Mouse (Mus musculus) MEL (cell line): Measurements from ENCODE around the gene Lat2.

Experiments
- CTCF ChIP-seq, 3 experiments: IDR thresholded peaks in 2 of 3; conservative IDR thresholded peaks in 1 of 3; 2 replicates each; pipeline ENCODE4 v1.5.1; 2011 to 2012; ENCODE audit warnings: low read length in 3 of 3, low read depth in 2 of 3, mild to moderate bottlenecking in 2 of 3, improper control_type of control experiment in 1 of 3, inconsistent platforms in 1 of 3, mixed read lengths in 1 of 3, moderate library complexity in 1 of 3; ENCODE audit not compliant: control insufficient read depth in 1 of 3, insufficient read depth in 1 of 3, poor library complexity in 1 of 3, severe bottlenecking in 1 of 3
- HCFC1 ChIP-seq: IDR thresholded peaks from 2 replicates; pipeline ENCODE4 v1.6.1; 2012; ENCODE audit warnings: low read depth, mild to moderate bottlenecking, inconsistent platforms, low read length, improper control_type of control experiment, moderate library complexity
- MAFK ChIP-seq: IDR thresholded peaks from 2 replicates; pipeline ENCODE4 v1.6.1; 2011; ENCODE audit warnings: low read depth, mild to moderate bottlenecking, low read length, improper control_type of control experiment, borderline replicate concordance
- MAX ChIP-seq: IDR thresholded peaks from 2 replicates; pipeline ENCODE4 v1.6.1; 2011; ENCODE audit warnings: low read length, improper control_type of control experiment
- POLR2A ChIP-seq, 2 experiments: IDR thresholded peaks; 2 replicates each; pipeline ENCODE4 v1.6.1; 2011 to 2012; ENCODE audit warnings: low read length in 2 of 2, mild to moderate bottlenecking in 2 of 2, control low read depth in 1 of 2, improper control_type of control experiment in 1 of 2, low read depth in 1 of 2, moderate library complexity in 1 of 2; ENCODE audit not compliant: control insufficient read depth in 1 of 2, insufficient read depth in 1 of 2, poor library complexity in 1 of 2
- ZKSCAN1 ChIP-seq: IDR thresholded peaks from 2 replicates; pipeline ENCODE4 v1.6.1; 2012; ENCODE audit warnings: low read depth, mild to moderate bottlenecking, inconsistent platforms, low read length, improper control_type of control experiment, moderate library complexity
- ZNF384 ChIP-seq: IDR thresholded peaks from 2 replicates; pipeline ENCODE4 v1.6.1; 2012; ENCODE audit warnings: low read depth, mild to moderate bottlenecking, inconsistent platforms, low read length, improper control_type of control experiment

GRCm38 (mm10) chr5:134577534-134577933 lies 37.3 kb downstream of the Lat2 start:
- TF ChIP-seq HCFC1 (no peak), ZNF384 (no peak), POLR2A (IDR thresholded peaks at IDR 0.05; ENCODE audit: control insufficient read depth in 1 of 2, insufficient read depth in 1 of 2, low read depth in 1 of 2, low read length in 2 of 2, poor library complexity in 1 of 2) (no peak), ZKSCAN1 (no peak), MAX (no peak), MAFK (no peak), CTCF (IDR thresholded peaks at IDR 0.05 in 2 of 3, conservative IDR thresholded peaks at IDR 0.05 in 1 of 3; ENCODE audit: control insufficient read depth in 1 of 3, insufficient read depth in 1 of 3, low read depth in 2 of 3, low read length in 3 of 3, poor library complexity in 1 of 3, severe bottlenecking in 1 of 3) (no peak)
